Mouse (Mus musculus): ENCODE results near the gene Ube2q2. TPM values are rescaled to one million over a fixed set of nuclear protein-coding genes. Genes with fewer than 3 reads are reported as not detected.

The Ube2q2 gene
- polyA plus RNA-seq, 1 experiment = 5.3 TPM

DNA sequence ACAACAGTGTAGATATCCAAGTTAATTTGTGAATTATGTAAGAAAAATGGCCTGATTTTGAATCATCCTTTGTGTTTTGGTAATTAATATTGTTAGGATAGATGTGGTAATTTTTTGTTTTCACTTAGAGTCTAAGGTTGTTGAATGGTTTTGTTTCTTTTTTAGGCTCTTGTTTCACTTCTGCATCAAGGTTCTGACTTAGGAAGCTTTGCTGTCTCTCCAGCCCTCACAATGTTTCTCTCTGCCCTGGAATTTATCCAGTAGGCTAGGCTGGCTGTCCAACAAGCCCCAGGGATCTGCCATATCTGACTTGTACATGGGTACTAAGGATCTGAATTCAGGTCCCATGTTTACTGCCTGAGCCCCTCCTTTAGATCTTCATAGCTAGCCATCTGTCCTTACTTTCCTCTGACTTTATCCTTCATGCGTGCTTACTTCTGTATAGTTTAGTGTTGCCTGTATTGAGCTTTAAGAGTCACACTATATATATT, 23.6 kb downstream of the Ube2q2 start:
- Histone ChIP-seq H3K36me3 (ENCODE audit: control insufficient read depth, insufficient read depth, low read length) (peaks cover 4% of the 10 kb centered on the region), H3K27ac (ENCODE audit: insufficient read depth, low read depth, low read length) (no peak overlapping the region), H3K27me3 (ENCODE audit: control insufficient read depth, insufficient read depth, low read length) (no peaks in the 10 kb centered on the region), H3K4me1 (ENCODE audit: control insufficient read depth, insufficient read depth, insufficient read length, low read length) (no peaks in the 10 kb centered on the region), H3K4me3 (ENCODE audit: low read depth, low read length) (no peak overlapping the region)
- 93% methylated on average over 1 of the region's 1 CpGs for WGBS
- TF ChIP-seq CTCF (IDR thresholded peaks at IDR 0.05; ENCODE audit: extremely low read depth, insufficient read length, insufficient replicate concordance, low read depth, low read length) (no peak), POLR2A (IDR thresholded peaks at IDR 0.05; ENCODE audit: low read depth, low read length) (no peak)

GRCm38 (mm10) chr9:55174235-55174634, 25.6 kb downstream of the Ube2q2 start:
- H3K27ac ChIP-seq (ENCODE audit: insufficient read depth, low read depth, low read length) = no peak overlapping the region
- H3K27me3 ChIP-seq (ENCODE audit: control insufficient read depth, insufficient read depth, low read length) = no peaks in the 10 kb centered on the region
- WGBS = 92% methylated on average over 2 of the region's 2 CpGs
- TF ChIP-seq CTCF (IDR thresholded peaks at IDR 0.05; ENCODE audit: extremely low read depth, insufficient read length, insufficient replicate concordance, low read depth, low read length) (no peak), POLR2A (IDR thresholded peaks at IDR 0.05; ENCODE audit: low read depth, low read length) (no peak)
- peaks cover 6% of the 10 kb centered on the region for H3K36me3 ChIP-seq (ENCODE audit: control insufficient read depth, insufficient read depth, low read length)
- no peaks in the 10 kb centered on the region for H3K4me1 ChIP-seq (ENCODE audit: control insufficient read depth, insufficient read depth, insufficient read length, low read length)
- no peak overlapping the region for H3K4me3 ChIP-seq (ENCODE audit: low read depth, low read length)

- 79% methylated on average over 3 of the region's 3 CpGs for WGBS
- no peak overlapping the region for H3K4me3 ChIP-seq (ENCODE audit: low read depth, low read length)
Observed at GRCm38 (mm10) chr9:55195876-55196275, 47.2 kb downstream of the Ube2q2 start.

GRCm38 (mm10) chr9:55198260-55198659, 49.6 kb downstream of the Ube2q2 start:
- TF ChIP-seq POLR2A (IDR thresholded peaks at IDR 0.05; ENCODE audit: low read depth, low read length) (no peak), CTCF (IDR thresholded peaks at IDR 0.05; ENCODE audit: extremely low read depth, insufficient read length, insufficient replicate concordance, low read depth, low read length) (no peak)
- no peaks in the 10 kb centered on the region for H3K4me1 ChIP-seq (ENCODE audit: control insufficient read depth, insufficient read depth, insufficient read length, low read length)
- no peak overlapping the region for H3K27ac ChIP-seq (ENCODE audit: insufficient read depth, low read depth, low read length)
- WGBS = 93% methylated on average over 1 of the region's 1 CpGs
- peaks cover 11% of the 10 kb centered on the region; the same call in 1 of the 2 replicates for H3K36me3 ChIP-seq (ENCODE audit: control insufficient read depth, insufficient read depth, low read length)
- no peaks in the 10 kb centered on the region for H3K27me3 ChIP-seq (ENCODE audit: control insufficient read depth, insufficient read depth, low read length)
- no peak overlapping the region for H3K4me3 ChIP-seq (ENCODE audit: low read depth, low read length)

More at GRCm38 (mm10) chr9:55195876-55196275, 47.2 kb downstream of the Ube2q2 start:
- Histone ChIP-seq H3K27ac (ENCODE audit: insufficient read depth, low read depth, low read length) (no peak overlapping the region), H3K4me1 (ENCODE audit: control insufficient read depth, insufficient read depth, insufficient read length, low read length) (no peaks in the 10 kb centered on the region), H3K27me3 (ENCODE audit: control insufficient read depth, insufficient read depth, low read length) (no peaks in the 10 kb centered on the region), H3K36me3 (ENCODE audit: control insufficient read depth, insufficient read depth, low read length) (peaks cover 19% of the 10 kb centered on the region)
- TF ChIP-seq CTCF (IDR thresholded peaks at IDR 0.05; ENCODE audit: extremely low read depth, insufficient read length, insufficient replicate concordance, low read depth, low read length) = no peak
- TF ChIP-seq POLR2A (IDR thresholded peaks at IDR 0.05; ENCODE audit: low read depth, low read length) = no peak

DNA sequence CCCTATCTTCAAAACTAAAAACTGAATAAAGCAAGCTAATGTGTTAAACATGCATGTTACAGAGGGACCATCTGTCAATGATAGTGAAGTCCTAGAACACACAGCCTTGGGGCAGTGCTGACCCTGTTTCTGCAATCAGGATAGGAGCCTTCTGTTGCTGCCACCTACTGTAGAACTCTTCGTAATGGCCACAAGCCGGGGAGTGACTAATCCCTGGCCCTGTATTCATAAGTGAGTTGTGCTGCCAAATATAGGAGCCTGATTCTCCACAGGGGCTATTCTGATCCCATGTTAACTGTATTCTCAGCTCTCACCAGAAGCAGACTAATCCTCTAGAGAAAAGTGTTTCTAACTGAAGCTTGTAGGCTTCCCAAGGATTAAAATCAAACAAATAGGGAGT, 50.7 kb downstream of the Ube2q2 start:
- H3K27ac ChIP-seq (ENCODE audit: insufficient read depth, low read depth, low read length) = no peak overlapping the region
- H3K4me1 ChIP-seq (ENCODE audit: control insufficient read depth, insufficient read depth, insufficient read length, low read length) = no peaks in the 10 kb centered on the region
- no peaks in the 10 kb centered on the region for H3K27me3 ChIP-seq (ENCODE audit: control insufficient read depth, insufficient read depth, low read length)
- no peak overlapping the region for H3K4me3 ChIP-seq (ENCODE audit: low read depth, low read length)
- 84% methylated on average over 2 of the region's 2 CpGs for WGBS
- TF ChIP-seq POLR2A (IDR thresholded peaks at IDR 0.05; ENCODE audit: low read depth, low read length) = no peak
- no peak for TF ChIP-seq CTCF (IDR thresholded peaks at IDR 0.05; ENCODE audit: extremely low read depth, insufficient read length, insufficient replicate concordance, low read depth, low read length)
- H3K36me3 ChIP-seq (ENCODE audit: control insufficient read depth, insufficient read depth, low read length) = peaks cover 7% of the 10 kb centered on the region; the same call in 1 of the 2 replicates

- H3K36me3 ChIP-seq (ENCODE audit: control insufficient read depth, insufficient read depth, low read length) = peaks cover 7% of the 10 kb centered on the region
- peak overlapping the region; percentile 91 for H3K4me3 ChIP-seq (ENCODE audit: low read depth, low read length)
- WGBS = 0% methylated on average over 2 of the region's 2 CpGs
- peak overlapping the region; percentile 17 for H3K27ac ChIP-seq (ENCODE audit: insufficient read depth, low read depth, low read length)
- no peaks in the 10 kb centered on the region for H3K27me3 ChIP-seq (ENCODE audit: control insufficient read depth, insufficient read depth, low read length)
- TF ChIP-seq POLR2A (IDR thresholded peaks at IDR 0.05; ENCODE audit: low read depth, low read length) = no peak
- no peak for TF ChIP-seq CTCF (IDR thresholded peaks at IDR 0.05; ENCODE audit: extremely low read depth, insufficient read length, insufficient replicate concordance, low read depth, low read length)
- peaks cover 10% of the 10 kb centered on the region; the same call in 1 of the 2 replicates for H3K4me1 ChIP-seq (ENCODE audit: control insufficient read depth, insufficient read depth, insufficient read length, low read length)
Observed at GRCm38 (mm10) chr9:55208458-55208789, 59.8 kb downstream of the Ube2q2 start.

GRCm38 (mm10) chr9:55208790-55209481, 60.3 kb downstream of the Ube2q2 start, which contains the start of gene Fbxo22:
Gene Fbxo22 (plus strand): TSS chr9:55208925.
- WGBS = under 1% methylated on average over 65 of the region's 65 CpGs

More at GRCm38 (mm10) chr9:55208790-55209481, 60.3 kb downstream of the Ube2q2 start, which contains the start of gene Fbxo22:
- peak; percentile 54; the same call in 1 of the 2 replicates for TF ChIP-seq POLR2A (IDR thresholded peaks at IDR 0.05; ENCODE audit: low read depth, low read length)
- TF ChIP-seq CTCF (IDR thresholded peaks at IDR 0.05; ENCODE audit: extremely low read depth, insufficient read length, insufficient replicate concordance, low read depth, low read length) = 0 out of 2 replicates have a peak, but pooled peaks have one; percentile 11
- Histone ChIP-seq H3K36me3 (ENCODE audit: control insufficient read depth, insufficient read depth, low read length) (peaks cover 10% of the 10 kb centered on the region), H3K27ac (ENCODE audit: insufficient read depth, low read depth, low read length) (peak within 1 kb of the TSS; percentile 67), H3K4me1 (ENCODE audit: control insufficient read depth, insufficient read depth, insufficient read length, low read length) (peaks cover 10% of the 10 kb centered on the region; the same call in 1 of the 2 replicates), H3K4me3 (ENCODE audit: low read depth, low read length) (peak within 1 kb of the TSS; percentile 91), H3K27me3 (ENCODE audit: control insufficient read depth, insufficient read depth, low read length) (no peaks in the 10 kb centered on the region)
